Mouse (Mus musculus) hindbrain, embryonic 12.5 days (tissue): Measurements from ENCODE around the gene Tst. TPM values are rescaled to one million over a fixed set of nuclear protein-coding genes. Genes with fewer than 3 reads are reported as not detected.

ENCODE experiments used
- ATAC-seq: fragments of 200-750 bp; cut with Nextera tagmentation; 2 replicates; pipeline ENCODE4 v1.8.0; 2017; ENCODE audit warnings: moderate TSS enrichment; ENCODE audit not compliant: low FRiP score
- H3K27ac ChIP-seq: fragments of 300-500 bp; sonication (generic); 2 replicates; pipeline ENCODE4 v1.5.1; 2016; ENCODE audit warnings: mild to moderate bottlenecking
- H3K27me3 ChIP-seq: fragments of 300-500 bp; sonication (generic); 2 replicates; pipeline ENCODE4 v1.6.1; 2016; ENCODE audit warnings: mild to moderate bottlenecking
- H3K36me3 ChIP-seq: fragments of 300-500 bp; sonication (generic); 2 replicates; pipeline ENCODE4 v1.6.1; 2016; ENCODE audit warnings: mild to moderate bottlenecking
- H3K4me1 ChIP-seq: fragments of 300-500 bp; sonication (generic); 2 replicates; pipeline ENCODE4 v1.6.1; 2016
- H3K4me2 ChIP-seq: fragments of 300-500 bp; sonication (generic); replicated peaks from 2 replicates; pipeline ENCODE4 v1.6.1; 2016; ENCODE audit warnings: mild to moderate bottlenecking
- H3K4me3 ChIP-seq: fragments of 300-500 bp; sonication (generic); 2 replicates; pipeline ENCODE4 v1.5.1; 2016; ENCODE audit warnings: mild to moderate bottlenecking
- H3K9ac ChIP-seq: fragments of 300-500 bp; sonication (generic); 2 replicates; pipeline ENCODE4 v1.6.1; 2016; ENCODE audit warnings: mild to moderate bottlenecking, moderate library complexity
- H3K9me3 ChIP-seq: fragments of 300-500 bp; sonication (generic); replicated peaks from 2 replicates; pipeline ENCODE4 v1.6.1; 2016; ENCODE audit warnings: mild to moderate bottlenecking
- WGBS: fragments of 180-500 bp; shearing (Covaris S2); methylation state at CpG from one replicate; pipeline ENCODE4 v1.1.7; 2016; 5-methylcytosine and 5-hydroxymethylcytosine counted together
- polyA plus RNA-seq: library from polyadenylated mRNA; unstranded; fragments of >200 nt; fragmentation: Nextera tagmentation; extraction: Ambion mirVana; gene quantifications from 2 replicates; pipeline ENCODE4 v1.2.1, GENCODE M21; 2016

The Tst gene
- polyA plus RNA-seq, 1 experiment from 2014 or later = 9.3 TPM

- Histone ChIP-seq H3K4me3 (peak overlapping the region; percentile 59), H3K4me2 (peak overlapping the region; percentile 83), H3K36me3 (no peaks in the 10 kb centered on the region), H3K9me3 (no peaks in the 10 kb centered on the region), H3K27ac (no peak overlapping the region), H3K27me3 (peaks cover 22% of the 10 kb centered on the region), H3K9ac (0 out of 2 replicates have a peak overlapping the region, but pooled peaks have one; percentile 68), H3K4me1 (peaks cover 52% of the 10 kb centered on the region)
- ATAC-seq = no peak
- WGBS = 53% methylated on average over 11 of the region's 11 CpGs
Measured at GRCm38 (mm10) chr15:78405098-78405497, 609 bp downstream of the Tst start.

GRCm38 (mm10) chr15:78403896-78404295 is 1.8 kb downstream of the Tst start:
- Histone ChIP-seq H3K36me3 (no peaks in the 10 kb centered on the region), H3K4me3 (no peak overlapping the region), H3K9ac (peak overlapping the region; percentile 3; the same call in 1 of the 2 replicates), H3K27ac (no peak overlapping the region), H3K4me2 (no peak overlapping the region), H3K4me1 (peaks cover 43% of the 10 kb centered on the region), H3K9me3 (no peaks in the 10 kb centered on the region), H3K27me3 (peaks cover 10% of the 10 kb centered on the region)
- WGBS = 58% methylated on average over 1 of the region's 1 CpGs
- ATAC-seq = no peak

DNA sequence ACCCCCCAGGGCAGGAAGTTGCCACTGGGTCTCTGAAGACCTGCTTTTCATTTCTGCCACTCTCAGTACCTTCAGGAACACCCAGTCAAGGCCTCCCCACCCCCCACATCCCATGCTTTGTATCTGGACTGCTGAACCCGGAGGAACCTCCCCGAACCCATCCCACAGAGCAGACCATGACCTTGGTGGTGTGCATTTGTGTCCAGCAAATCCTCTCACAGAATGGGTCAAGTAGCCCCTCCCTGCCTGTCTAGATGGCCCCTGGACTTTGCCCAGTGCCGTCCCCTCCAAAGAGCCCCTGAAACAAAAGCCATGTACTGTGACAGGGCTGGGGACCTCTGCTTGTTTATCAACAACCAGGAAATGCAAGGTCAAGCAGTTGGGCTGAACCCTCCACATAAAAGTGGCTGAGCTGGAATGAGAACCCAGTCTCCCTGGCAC is 2.4 kb downstream of the Tst start:
- WGBS = 48% methylated on average over 3 of the region's 3 CpGs
- no peaks in the 10 kb centered on the region for H3K36me3 ChIP-seq
- no peak overlapping the region for H3K4me3 ChIP-seq
- H3K27me3 ChIP-seq = peaks cover 4% of the 10 kb centered on the region
- no peak for ATAC-seq
- H3K9me3 ChIP-seq = no peaks in the 10 kb centered on the region
- peaks cover 43% of the 10 kb centered on the region for H3K4me1 ChIP-seq
- H3K27ac ChIP-seq = no peak overlapping the region
- no peak overlapping the region for H3K9ac ChIP-seq
- H3K4me2 ChIP-seq = no peak overlapping the region

GRCm38 (mm10) chr15:78402423-78402822 is 3.3 kb downstream of the Tst start:
- no peak for ATAC-seq
- Histone ChIP-seq H3K4me3 (no peak overlapping the region), H3K27me3 (no peaks in the 10 kb centered on the region), H3K9ac (no peak overlapping the region), H3K9me3 (no peaks in the 10 kb centered on the region), H3K36me3 (no peaks in the 10 kb centered on the region), H3K4me2 (no peak overlapping the region), H3K4me1 (peaks cover 38% of the 10 kb centered on the region), H3K27ac (no peak overlapping the region)
- 82% methylated on average over 7 of the region's 7 CpGs for WGBS

- H3K27me3 ChIP-seq = no peaks in the 10 kb centered on the region
- H3K4me3 ChIP-seq = no peak overlapping the region
- H3K4me1 ChIP-seq = peaks cover 33% of the 10 kb centered on the region
- no peak overlapping the region for H3K27ac ChIP-seq
- no peaks in the 10 kb centered on the region for H3K36me3 ChIP-seq
- ATAC-seq = no peak
- no peak overlapping the region for H3K9ac ChIP-seq
- no peak overlapping the region for H3K4me2 ChIP-seq
- no peaks in the 10 kb centered on the region for H3K9me3 ChIP-seq
- 74% methylated on average over 4 of the region's 4 CpGs for WGBS
Measured at GRCm38 (mm10) chr15:78401921-78402320, 3.8 kb downstream of the Tst start.

DNA sequence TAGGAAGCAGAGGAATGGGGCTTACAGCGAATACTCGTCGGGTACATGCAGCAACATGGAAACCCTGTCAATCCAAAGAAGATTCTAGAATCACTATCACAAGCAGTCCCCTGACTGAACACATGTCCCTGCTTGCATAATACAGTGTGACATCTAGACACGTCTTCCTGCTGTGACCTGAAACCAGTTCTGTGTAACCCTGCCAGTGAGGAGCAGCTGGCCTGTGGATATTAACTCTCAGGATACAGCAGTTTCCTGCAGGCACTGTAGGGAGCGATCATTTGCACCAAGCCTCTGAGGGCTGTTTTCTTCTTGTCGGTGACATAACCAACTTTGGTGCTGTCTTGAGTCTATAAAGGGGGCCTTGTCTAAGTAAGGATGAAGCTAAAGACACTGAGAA is 4.4 kb downstream of the Tst start:
- Histone ChIP-seq H3K9ac (no peak overlapping the region), H3K27ac (no peak overlapping the region), H3K4me3 (no peak overlapping the region), H3K27me3 (no peaks in the 10 kb centered on the region), H3K4me1 (peaks cover 31% of the 10 kb centered on the region), H3K36me3 (no peaks in the 10 kb centered on the region), H3K9me3 (no peaks in the 10 kb centered on the region), H3K4me2 (no peak overlapping the region)
- 77% methylated on average over 6 of the region's 6 CpGs for WGBS
- no peak for ATAC-seq

- 85% methylated on average over 8 of the region's 8 CpGs for whole genome bisulfite sequencing
- Histone ChIP-seq H3K9ac (no peak within 1 kb of the TSS), H3K4me2 (no peak within 1 kb of the TSS), H3K9me3 (no peaks in the 10 kb centered on the region), H3K4me1 (no peaks in the 10 kb centered on the region), H3K27ac (no peak within 1 kb of the TSS), H3K4me3 (no peak within 1 kb of the TSS), H3K36me3 (no peaks in the 10 kb centered on the region), H3K27me3 (no peaks in the 10 kb centered on the region)
- no peak for ATAC-seq
Measured at GRCm38 (mm10) chr15:78395478-78395962, 10.2 kb downstream of the Tst start, which contains the start of gene Tex33. Gene Tex33 (minus strand): TSS chr15:78395912.

GRCm38 (mm10) chr15:78390855-78391254 is 14.9 kb downstream of the Tst start:
- H3K4me3 ChIP-seq = no peak overlapping the region
- 79% methylated on average over 3 of the region's 3 CpGs for WGBS
- H3K27ac ChIP-seq = no peak overlapping the region
- H3K9me3 ChIP-seq = no peaks in the 10 kb centered on the region
- H3K27me3 ChIP-seq = no peaks in the 10 kb centered on the region
- no peak for ATAC-seq
- H3K4me1 ChIP-seq = no peaks in the 10 kb centered on the region
- no peaks in the 10 kb centered on the region for H3K36me3 ChIP-seq
- no peak overlapping the region for H3K4me2 ChIP-seq
- no peak overlapping the region for H3K9ac ChIP-seq

DNA sequence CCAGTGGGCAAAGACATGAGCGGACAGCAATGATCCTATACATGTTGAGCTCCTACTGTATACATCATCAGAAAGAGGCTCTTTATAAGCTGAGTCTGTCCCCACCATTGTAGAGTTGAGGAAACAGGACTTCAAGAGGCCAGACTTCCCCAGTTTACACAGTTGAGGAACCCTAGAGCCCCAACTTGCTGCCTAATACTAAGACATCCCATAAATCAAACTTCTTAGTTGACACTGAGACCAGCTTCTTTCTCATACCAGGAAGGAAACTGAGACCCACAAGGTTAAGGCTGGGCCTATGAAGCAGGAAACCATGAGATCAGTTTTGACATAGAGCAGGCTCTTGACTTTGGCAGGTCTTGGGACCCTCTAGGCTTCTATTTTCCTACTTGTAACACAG is 20.1 kb downstream of the Tst start:
- Histone ChIP-seq H3K9ac (no peak overlapping the region), H3K27ac (no peak overlapping the region), H3K9me3 (no peaks in the 10 kb centered on the region), H3K4me3 (no peak overlapping the region), H3K4me1 (peaks cover 3% of the 10 kb centered on the region; the same call in 1 of the 2 replicates), H3K36me3 (no peaks in the 10 kb centered on the region), H3K4me2 (no peak overlapping the region), H3K27me3 (no peaks in the 10 kb centered on the region)
- 88% methylated on average over 1 of the region's 1 CpGs for WGBS
- ATAC-seq = no peak

DNA sequence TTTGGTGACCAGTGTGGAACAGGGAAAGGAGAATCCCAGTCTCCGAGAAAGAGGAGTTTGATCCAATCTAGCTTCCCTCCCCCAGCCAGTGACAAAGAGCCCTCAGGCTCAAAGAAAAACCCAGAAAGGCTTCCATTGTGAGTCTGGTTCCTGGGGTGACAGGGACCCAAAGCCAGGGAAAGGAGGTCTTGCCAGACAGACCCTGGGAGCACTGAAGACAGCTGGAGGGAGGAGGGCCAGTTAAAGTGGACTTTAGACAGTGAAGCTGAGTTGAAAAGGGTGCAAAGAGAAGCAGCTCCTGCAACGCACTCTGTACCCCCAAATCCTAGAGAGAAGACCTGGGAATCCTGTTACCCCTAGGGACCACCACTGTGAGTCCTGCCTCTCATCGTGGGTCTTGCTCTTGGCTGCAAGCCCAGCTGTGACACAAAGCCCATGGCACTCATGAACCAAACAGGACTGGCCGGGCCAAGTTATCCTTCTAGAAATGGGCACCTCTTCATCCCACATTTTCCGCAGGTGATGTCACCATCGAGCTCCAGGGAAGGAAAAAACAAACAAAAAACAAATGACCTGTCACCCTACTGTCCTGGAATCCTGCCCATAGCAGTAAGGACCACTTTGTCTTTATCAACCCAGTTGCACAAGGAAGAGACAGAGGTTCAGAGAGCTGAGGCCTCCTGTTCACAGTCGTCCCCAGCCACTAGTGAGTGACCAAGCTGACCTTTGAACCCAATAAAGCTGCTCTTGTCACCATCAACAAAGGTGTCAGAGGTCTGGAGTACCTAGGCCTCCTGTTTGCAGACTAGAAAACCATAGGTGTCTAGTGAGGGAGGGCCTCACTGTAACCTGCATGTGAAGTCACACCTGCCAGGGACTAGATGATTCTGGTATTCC is 21.2 kb downstream of the Tst start:
- no peak for ATAC-seq
- 74% methylated on average over 7 of the region's 7 CpGs for WGBS
- Histone ChIP-seq H3K27me3 (no peaks in the 10 kb centered on the region), H3K4me2 (no peak overlapping the region), H3K9me3 (no peaks in the 10 kb centered on the region), H3K4me3 (no peak overlapping the region), H3K9ac (no peak overlapping the region), H3K27ac (0 out of 2 replicates have a peak overlapping the region, but pooled peaks have one; percentile 5), H3K36me3 (no peaks in the 10 kb centered on the region), H3K4me1 (peaks cover 3% of the 10 kb centered on the region; the same call in 1 of the 2 replicates)

DNA sequence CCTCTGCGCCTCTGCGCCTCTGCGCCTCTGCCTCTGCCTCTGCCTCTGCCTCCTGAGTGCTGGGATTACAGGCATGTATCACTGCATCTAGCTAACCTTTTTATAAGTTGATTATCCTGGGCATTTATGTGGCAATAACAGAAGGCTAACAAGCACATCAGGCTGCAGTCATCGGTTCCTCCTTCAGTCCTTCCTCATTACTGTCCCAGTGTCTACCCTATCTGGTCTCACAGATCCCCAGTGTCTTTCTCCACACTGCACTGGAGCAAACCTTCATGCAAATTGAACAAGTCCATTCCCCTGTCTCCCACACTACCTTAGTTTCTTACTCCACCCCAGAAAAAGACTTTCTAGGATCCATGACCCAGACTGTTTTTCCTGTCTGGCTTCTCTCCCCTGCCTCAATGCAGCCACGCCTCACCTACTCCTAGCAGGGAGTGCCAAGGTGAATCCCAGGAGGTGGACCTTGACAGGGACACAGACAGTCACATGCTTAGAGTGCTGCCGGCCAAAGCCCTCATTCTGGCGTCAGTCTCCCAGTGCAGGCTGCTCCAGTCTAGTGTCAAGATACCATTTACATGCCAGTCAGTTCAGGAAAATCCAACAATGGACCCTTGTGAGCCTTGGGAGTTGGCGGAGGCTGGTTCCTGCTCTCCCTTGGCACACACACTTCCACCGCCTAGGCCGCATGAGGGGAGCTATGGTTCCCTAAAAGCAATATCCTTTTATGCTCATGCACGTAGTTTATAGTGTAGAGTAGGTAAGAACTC is 22.1 kb downstream of the Tst start:
- Histone ChIP-seq H3K27me3 (no peaks in the 10 kb centered on the region), H3K27ac (0 out of 2 replicates have a peak overlapping the region, but pooled peaks have one; percentile 5), H3K4me1 (peaks cover 3% of the 10 kb centered on the region; the same call in 1 of the 2 replicates), H3K4me3 (no peak overlapping the region), H3K4me2 (no peak overlapping the region), H3K9me3 (no peaks in the 10 kb centered on the region), H3K36me3 (no peaks in the 10 kb centered on the region), H3K9ac (no peak overlapping the region)
- ATAC-seq = no peak
- WGBS = 81% methylated on average over 11 of the region's 11 CpGs

DNA sequence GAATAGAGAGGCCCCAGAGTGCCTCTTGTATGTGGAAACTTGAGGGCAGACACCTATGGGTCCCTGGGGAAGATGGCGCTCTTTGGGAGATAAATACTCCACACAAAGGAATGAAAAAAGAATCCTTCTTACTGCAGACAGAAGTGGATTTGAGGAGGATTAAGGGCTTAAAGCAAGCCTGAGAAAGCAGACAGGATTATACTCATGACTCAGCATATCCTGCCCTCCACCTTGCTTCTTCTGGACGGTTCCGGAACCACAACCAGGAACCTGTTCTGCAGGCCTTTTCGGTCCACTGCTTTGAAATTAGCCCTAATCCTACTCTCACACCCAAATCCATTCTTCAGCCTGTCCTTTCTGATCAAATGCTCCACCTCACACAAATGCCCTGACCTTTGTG is 23.6 kb downstream of the Tst start:
- Histone ChIP-seq H3K9ac (no peak overlapping the region), H3K4me1 (peaks cover 3% of the 10 kb centered on the region; the same call in 1 of the 2 replicates), H3K4me3 (no peak overlapping the region), H3K9me3 (no peaks in the 10 kb centered on the region), H3K4me2 (no peak overlapping the region), H3K36me3 (no peaks in the 10 kb centered on the region), H3K27me3 (no peaks in the 10 kb centered on the region), H3K27ac (no peak overlapping the region)
- ATAC-seq = no peak
- 96% methylated on average over 4 of the region's 4 CpGs for WGBS
